Mouse (Mus musculus) hindbrain, embryonic 12.5 days (tissue): ENCODE data around the gene Fbxl7. TPM values are rescaled to one million over a fixed set of nuclear protein-coding genes. Genes with fewer than 3 reads are reported as not detected.

Source experiments
- ATAC-seq: fragments of 200-750 bp; cut with Nextera tagmentation; 2 replicates; pipeline ENCODE4 v1.8.0; 2017; ENCODE audit warnings: moderate TSS enrichment; ENCODE audit not compliant: low FRiP score
- H3K27ac ChIP-seq: fragments of 300-500 bp; sonication (generic); 2 replicates; pipeline ENCODE4 v1.5.1; 2016; ENCODE audit warnings: mild to moderate bottlenecking
- H3K27me3 ChIP-seq: fragments of 300-500 bp; sonication (generic); 2 replicates; pipeline ENCODE4 v1.6.1; 2016; ENCODE audit warnings: mild to moderate bottlenecking
- H3K36me3 ChIP-seq: fragments of 300-500 bp; sonication (generic); 2 replicates; pipeline ENCODE4 v1.6.1; 2016; ENCODE audit warnings: mild to moderate bottlenecking
- H3K4me1 ChIP-seq: fragments of 300-500 bp; sonication (generic); 2 replicates; pipeline ENCODE4 v1.6.1; 2016
- H3K4me2 ChIP-seq: fragments of 300-500 bp; sonication (generic); replicated peaks from 2 replicates; pipeline ENCODE4 v1.6.1; 2016; ENCODE audit warnings: mild to moderate bottlenecking
- H3K4me3 ChIP-seq: fragments of 300-500 bp; sonication (generic); 2 replicates; pipeline ENCODE4 v1.5.1; 2016; ENCODE audit warnings: mild to moderate bottlenecking
- H3K9ac ChIP-seq: fragments of 300-500 bp; sonication (generic); 2 replicates; pipeline ENCODE4 v1.6.1; 2016; ENCODE audit warnings: mild to moderate bottlenecking, moderate library complexity
- H3K9me3 ChIP-seq: fragments of 300-500 bp; sonication (generic); replicated peaks from 2 replicates; pipeline ENCODE4 v1.6.1; 2016; ENCODE audit warnings: mild to moderate bottlenecking
- WGBS: fragments of 180-500 bp; shearing (Covaris S2); methylation state at CpG from one replicate; pipeline ENCODE4 v1.1.7; 2016; 5-methylcytosine and 5-hydroxymethylcytosine counted together
- polyA plus RNA-seq: library from polyadenylated mRNA; unstranded; fragments of >200 nt; fragmentation: Nextera tagmentation; extraction: Ambion mirVana; gene quantifications from 2 replicates; pipeline ENCODE4 v1.2.1, GENCODE M21; 2016

Gene Fbxl7
- polyA plus RNA-seq, 1 experiment from 2014 or later: 26.4 TPM

DNA sequence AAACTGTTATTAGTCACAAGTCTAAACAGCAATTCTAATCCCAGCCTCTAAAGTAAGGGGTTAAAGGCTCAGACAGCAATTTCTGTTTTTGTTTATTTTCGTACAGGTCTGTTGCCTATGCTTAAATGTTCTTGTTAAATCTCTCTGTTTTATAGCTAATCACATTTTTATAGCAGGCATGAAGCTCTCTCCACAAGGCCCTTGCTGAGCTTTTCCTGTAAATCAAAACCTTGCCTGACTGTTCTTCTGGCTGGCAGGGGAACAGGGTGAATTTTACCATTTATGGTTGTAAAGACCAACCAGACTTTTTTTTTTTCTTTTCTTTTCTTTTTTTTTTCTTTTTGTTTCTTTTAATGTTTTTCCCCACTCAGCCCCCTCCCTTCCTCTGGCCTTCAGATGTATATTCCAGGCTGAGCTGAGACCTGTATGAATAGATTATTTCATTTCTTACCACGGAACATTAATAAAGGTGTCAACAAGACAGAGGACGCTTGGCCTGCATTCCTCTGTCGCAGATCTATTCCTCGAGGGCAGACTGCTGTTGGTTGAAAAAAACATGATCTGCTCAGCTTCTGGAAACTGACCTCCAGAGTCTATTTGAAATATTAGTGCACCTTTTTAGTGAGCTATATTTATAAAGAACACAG lies 176.9 kb downstream of the Fbxl7 start:
- 0 out of 2 replicates have a peak overlapping the region, but pooled peaks have one; percentile 12 for H3K27ac ChIP-seq
- H3K9ac ChIP-seq: no peak overlapping the region
- H3K4me3 ChIP-seq: no peak overlapping the region
- no peak for ATAC-seq
- no peaks in the 10 kb centered on the region for H3K27me3 ChIP-seq
- peaks cover 9% of the 10 kb centered on the region; the same call in 1 of the 2 replicates for H3K4me1 ChIP-seq
- no peak overlapping the region for H3K4me2 ChIP-seq
- H3K9me3 ChIP-seq: no peaks in the 10 kb centered on the region
- WGBS: 38% methylated on average over 5 of the region's 5 CpGs
- H3K36me3 ChIP-seq: no peaks in the 10 kb centered on the region

DNA sequence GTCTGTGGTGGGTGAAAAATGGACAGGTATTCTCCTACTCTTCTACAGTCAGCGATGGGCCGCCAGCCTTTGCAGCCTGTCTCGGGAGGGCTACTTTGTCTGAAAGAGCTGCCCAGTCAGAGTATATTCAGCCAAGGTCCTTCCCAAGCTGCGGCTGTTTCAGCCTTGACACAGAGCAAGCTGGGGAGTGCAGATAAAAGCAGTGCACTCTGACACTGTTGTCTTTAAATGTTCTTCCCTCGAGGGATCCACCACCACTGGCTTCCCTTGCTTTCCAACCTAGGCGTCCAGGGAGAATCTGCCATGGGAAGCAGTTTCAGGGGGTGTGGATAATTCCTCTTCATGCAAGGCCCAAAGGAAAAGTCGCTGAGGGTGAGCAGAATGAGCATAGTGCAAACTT lies 177.4 kb downstream of the Fbxl7 start:
- Histone ChIP-seq H3K27ac (0 out of 2 replicates have a peak overlapping the region, but pooled peaks have one; percentile 12), H3K9me3 (no peaks in the 10 kb centered on the region), H3K36me3 (no peaks in the 10 kb centered on the region), H3K27me3 (no peaks in the 10 kb centered on the region), H3K9ac (no peak overlapping the region), H3K4me1 (peaks cover 9% of the 10 kb centered on the region; the same call in 1 of the 2 replicates), H3K4me2 (no peak overlapping the region), H3K4me3 (no peak overlapping the region)
- no peak for ATAC-seq
- WGBS: 46% methylated on average over 7 of the region's 7 CpGs

DNA sequence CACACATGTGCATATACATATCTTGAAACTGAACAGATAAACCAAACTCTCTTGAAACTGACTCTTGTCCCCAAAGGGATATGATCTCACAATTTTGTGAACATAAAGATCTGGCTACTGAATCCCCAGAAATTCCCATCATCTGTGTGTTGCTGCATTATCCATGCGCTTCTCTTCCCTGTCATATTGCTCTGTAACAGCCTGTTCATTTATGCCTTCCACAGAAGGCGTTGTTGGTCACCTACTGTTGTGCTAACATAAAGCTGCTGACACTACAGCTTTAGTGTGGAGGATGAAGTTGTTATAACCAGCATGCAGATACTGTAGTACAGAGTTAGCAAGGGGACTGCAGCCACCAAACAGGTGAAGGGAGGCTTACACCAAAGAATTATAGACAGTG lies 179.2 kb downstream of the Fbxl7 start:
- ATAC-seq: no peak
- Histone ChIP-seq H3K4me1 (peaks cover 9% of the 10 kb centered on the region; the same call in 1 of the 2 replicates), H3K9me3 (no peaks in the 10 kb centered on the region), H3K27me3 (no peaks in the 10 kb centered on the region), H3K4me2 (no peak overlapping the region), H3K27ac (no peak overlapping the region), H3K4me3 (no peak overlapping the region), H3K36me3 (no peaks in the 10 kb centered on the region), H3K9ac (no peak overlapping the region)
- 95% methylated on average over 2 of the region's 2 CpGs for WGBS

DNA sequence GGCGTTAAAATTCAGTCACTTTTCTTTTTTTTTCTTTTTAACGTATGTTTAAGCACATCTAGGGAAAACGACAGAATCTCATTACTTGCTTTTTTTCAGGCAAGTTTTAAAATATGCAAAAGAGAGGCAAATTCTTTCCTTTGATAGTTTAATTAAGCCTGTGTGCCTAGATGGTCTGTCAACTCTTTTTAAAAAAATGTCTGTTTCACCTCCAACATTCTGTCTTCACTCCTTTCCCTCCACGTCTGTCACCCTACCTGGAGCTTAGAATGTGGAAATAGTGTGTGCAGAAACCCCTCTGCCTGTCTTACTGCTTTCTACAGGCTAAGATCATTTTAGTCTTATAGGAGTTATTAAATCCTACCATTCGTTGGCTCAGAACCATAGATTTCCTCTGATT lies 179.7 kb downstream of the Fbxl7 start:
- no peak overlapping the region for H3K4me3 ChIP-seq
- no peak for ATAC-seq
- no peak overlapping the region for H3K9ac ChIP-seq
- no peaks in the 10 kb centered on the region for H3K9me3 ChIP-seq
- WGBS: 77% methylated on average over 5 of the region's 5 CpGs
- H3K4me1 ChIP-seq: peaks cover 9% of the 10 kb centered on the region; the same call in 1 of the 2 replicates
- no peaks in the 10 kb centered on the region for H3K27me3 ChIP-seq
- H3K4me2 ChIP-seq: no peak overlapping the region
- H3K27ac ChIP-seq: no peak overlapping the region
- no peaks in the 10 kb centered on the region for H3K36me3 ChIP-seq

DNA sequence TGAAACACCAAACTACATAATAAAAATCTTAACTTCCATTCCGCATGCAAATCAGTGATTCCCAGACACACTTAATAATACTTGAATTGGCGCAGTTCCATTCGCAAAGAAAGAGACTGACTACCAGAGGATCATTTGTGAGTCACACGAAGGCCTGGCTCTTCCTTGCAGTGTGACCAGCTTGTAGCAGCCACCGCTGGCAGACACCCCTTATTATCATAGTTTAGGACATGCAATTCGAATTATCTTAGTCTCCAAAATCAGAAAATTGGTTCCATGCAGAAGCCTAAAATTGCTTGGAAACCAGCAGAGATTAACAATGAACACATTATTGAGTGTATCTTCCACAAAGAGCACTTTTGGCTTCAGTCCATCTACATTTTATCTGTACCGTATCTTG lies 183.1 kb downstream of the Fbxl7 start:
- H3K9ac ChIP-seq: no peak overlapping the region
- no peaks in the 10 kb centered on the region for H3K27me3 ChIP-seq
- no peak overlapping the region for H3K4me2 ChIP-seq
- no peaks in the 10 kb centered on the region for H3K9me3 ChIP-seq
- H3K36me3 ChIP-seq: no peaks in the 10 kb centered on the region
- H3K27ac ChIP-seq: no peak overlapping the region
- no peak overlapping the region for H3K4me3 ChIP-seq
- H3K4me1 ChIP-seq: no peaks in the 10 kb centered on the region
- 71% methylated on average over 7 of the region's 7 CpGs for WGBS
- no peak for ATAC-seq

DNA sequence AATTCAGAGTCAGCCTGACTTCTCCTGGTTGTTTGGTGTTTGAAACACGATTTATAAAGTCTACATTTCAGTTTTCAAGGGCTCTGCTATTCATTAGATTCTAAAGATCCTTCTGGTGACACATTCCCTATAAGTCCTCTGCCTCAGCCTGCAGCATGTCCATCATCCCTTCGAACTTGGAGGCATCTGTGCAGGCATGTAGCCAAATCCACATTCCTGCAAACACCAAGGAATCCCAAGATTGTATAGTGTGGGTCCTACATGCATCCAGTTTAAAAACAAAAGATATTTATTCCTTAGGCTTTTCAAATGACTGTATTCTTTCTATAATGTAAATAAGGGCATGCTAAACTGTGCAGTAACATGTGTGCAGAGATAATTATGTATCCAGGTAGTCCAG lies 190.4 kb downstream of the Fbxl7 start:
- H3K9me3 ChIP-seq: no peaks in the 10 kb centered on the region
- H3K4me2 ChIP-seq: no peak overlapping the region
- no peaks in the 10 kb centered on the region for H3K4me1 ChIP-seq
- 69% methylated on average over 2 of the region's 2 CpGs for WGBS
- H3K9ac ChIP-seq: no peak overlapping the region
- H3K27me3 ChIP-seq: no peaks in the 10 kb centered on the region
- H3K27ac ChIP-seq: no peak overlapping the region
- no peak overlapping the region for H3K4me3 ChIP-seq
- no peaks in the 10 kb centered on the region for H3K36me3 ChIP-seq
- no peak for ATAC-seq

DNA sequence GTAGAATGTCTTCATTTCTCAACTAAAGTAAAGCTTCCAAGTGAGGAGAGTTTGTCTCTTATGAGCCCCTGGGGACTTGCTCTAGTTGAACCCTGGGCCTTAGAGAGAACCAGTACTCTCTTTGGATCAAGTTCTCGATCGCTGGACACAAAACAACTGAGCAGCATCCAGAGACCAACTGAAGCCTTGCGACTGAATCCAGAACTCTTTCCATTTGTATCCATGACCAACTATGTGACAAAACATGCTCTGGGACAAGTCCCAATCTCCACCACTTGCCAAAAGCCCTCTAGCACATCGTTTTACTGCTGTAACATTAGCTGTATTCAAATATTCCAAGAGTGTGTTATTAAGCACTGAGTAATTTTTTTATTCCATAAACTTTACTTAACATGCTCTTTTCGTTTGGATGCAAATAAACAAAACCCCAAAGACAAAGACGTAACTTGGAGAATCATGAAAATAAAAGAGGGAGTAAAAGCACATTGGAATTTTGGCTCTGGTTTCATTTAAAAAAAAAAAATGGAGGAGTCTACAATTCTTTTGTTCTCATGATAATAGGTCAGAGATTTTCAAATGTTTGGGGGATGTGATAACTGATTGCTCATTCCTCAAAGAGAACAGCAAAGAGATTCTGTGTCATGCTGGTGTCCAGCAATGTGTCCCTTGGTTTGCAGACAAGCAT lies 192.1 kb downstream of the Fbxl7 start:
- Histone ChIP-seq H3K4me3 (no peak overlapping the region), H3K9me3 (no peaks in the 10 kb centered on the region), H3K9ac (no peak overlapping the region), H3K27ac (no peak overlapping the region), H3K4me2 (no peak overlapping the region), H3K36me3 (no peaks in the 10 kb centered on the region), H3K4me1 (no peaks in the 10 kb centered on the region), H3K27me3 (no peaks in the 10 kb centered on the region)
- 86% methylated on average over 6 of the region's 6 CpGs for WGBS
- ATAC-seq: no peak

DNA sequence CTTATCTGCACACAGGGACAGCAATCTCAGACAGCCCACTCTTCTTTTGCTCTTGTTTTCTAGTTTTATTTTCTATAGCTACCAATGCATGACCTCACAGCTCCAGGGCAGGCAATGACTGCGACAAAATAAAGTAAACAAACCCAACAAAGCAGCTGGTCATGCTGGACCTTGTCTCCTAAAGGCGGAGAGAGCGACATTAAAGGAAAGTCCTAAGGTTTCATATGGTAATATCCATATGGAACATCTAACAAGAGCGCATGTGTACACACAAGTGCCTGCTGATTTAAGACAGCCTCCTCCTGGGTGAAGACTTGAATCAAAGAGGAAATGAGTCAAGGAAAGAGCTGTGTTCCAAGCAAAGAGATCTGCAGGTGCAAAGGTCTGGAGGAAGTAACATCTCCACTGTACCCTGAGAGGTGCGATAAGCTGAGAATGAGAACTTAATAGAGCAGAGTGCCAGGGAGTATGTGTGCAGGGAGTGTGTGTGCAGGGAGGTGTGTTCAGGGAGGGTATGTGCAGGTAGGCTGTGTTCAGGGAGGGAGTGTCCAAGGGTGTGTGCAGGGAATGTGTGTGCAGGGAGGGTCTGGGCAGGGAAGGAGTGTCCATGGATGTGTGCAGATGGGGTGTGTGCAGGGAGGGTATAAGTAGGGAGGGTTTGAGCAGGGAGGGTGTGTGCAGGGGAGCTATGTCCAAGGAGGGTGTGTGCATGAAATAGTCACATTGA lies 193.3 kb downstream of the Fbxl7 start:
- Histone ChIP-seq H3K36me3 (no peaks in the 10 kb centered on the region), H3K27me3 (no peaks in the 10 kb centered on the region), H3K4me1 (no peaks in the 10 kb centered on the region), H3K9ac (no peak overlapping the region), H3K4me3 (no peak overlapping the region), H3K4me2 (no peak overlapping the region), H3K27ac (no peak overlapping the region), H3K9me3 (no peaks in the 10 kb centered on the region)
- ATAC-seq: no peak
- 52% methylated on average over 5 of the region's 5 CpGs for WGBS

DNA sequence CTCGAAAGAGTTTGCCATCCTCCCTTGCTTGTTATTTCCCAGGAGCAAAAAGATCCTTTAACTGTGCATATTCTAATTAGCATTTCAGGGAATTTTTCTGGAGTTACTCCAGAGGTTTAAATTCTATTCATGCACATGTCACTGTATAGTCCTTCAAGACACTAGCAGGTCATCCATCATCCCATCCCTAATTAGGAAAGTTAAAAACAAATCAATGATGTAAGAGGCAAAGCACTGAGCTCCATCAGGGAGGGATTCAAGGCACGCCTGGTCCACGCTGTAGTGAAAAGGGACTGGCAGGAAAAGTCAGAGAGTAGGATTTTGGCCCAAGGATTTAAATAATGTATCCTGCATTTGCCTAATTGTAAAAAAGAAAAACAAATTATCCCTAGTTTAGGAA lies 202.3 kb downstream of the Fbxl7 start:
- Histone ChIP-seq H3K27ac (no peak overlapping the region), H3K4me1 (0 out of 2 replicates have a peak, but pooled peaks cover 5% of the 10 kb centered on the region), H3K9me3 (no peaks in the 10 kb centered on the region), H3K27me3 (no peaks in the 10 kb centered on the region), H3K36me3 (no peaks in the 10 kb centered on the region), H3K4me2 (no peak overlapping the region), H3K9ac (no peak overlapping the region), H3K4me3 (no peak overlapping the region)
- ATAC-seq: 0 out of 2 replicates have a peak, but pooled peaks have one; percentile 48
- WGBS: 71% methylated on average over 3 of the region's 3 CpGs

DNA sequence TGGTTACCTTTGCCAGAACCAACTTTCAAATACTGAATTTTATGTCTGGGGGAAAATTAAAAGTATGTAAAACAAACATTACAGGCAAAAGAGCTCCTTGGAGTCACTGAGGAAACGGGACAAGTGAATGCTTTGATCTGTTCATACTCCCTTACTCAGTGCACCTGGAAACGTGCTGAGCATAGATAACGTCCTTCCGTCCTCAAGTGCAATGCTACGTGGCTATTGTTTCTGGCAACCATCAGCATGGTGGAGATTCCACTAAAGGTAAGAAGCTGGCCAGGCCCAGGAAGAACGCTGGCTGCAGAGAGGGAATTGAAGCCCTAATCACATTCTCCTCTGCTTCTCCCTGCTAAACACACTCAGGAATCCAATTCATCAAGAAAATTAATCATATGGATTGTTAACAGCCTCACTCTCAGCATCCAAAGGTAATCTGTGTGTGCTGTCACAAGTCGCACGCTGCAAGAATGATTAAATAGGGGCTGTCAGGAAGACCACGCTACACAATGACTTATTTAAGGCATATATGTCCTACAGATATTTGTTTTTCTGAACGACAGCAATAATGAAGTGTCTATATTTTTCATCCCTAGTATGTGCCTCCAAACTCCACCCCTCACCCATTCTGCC lies 206.8 kb downstream of the Fbxl7 start:
- no peaks in the 10 kb centered on the region for H3K9me3 ChIP-seq
- H3K36me3 ChIP-seq: no peaks in the 10 kb centered on the region
- no peak overlapping the region for H3K4me3 ChIP-seq
- no peaks in the 10 kb centered on the region for H3K27me3 ChIP-seq
- WGBS: 68% methylated on average over 10 of the region's 10 CpGs
- peak overlapping the region; percentile 41; the same call in 1 of the 2 replicates for H3K27ac ChIP-seq
- H3K9ac ChIP-seq: no peak overlapping the region
- H3K4me2 ChIP-seq: no peak overlapping the region
- H3K4me1 ChIP-seq: 0 out of 2 replicates have a peak, but pooled peaks cover 5% of the 10 kb centered on the region
- peak; percentile 63 for ATAC-seq

DNA sequence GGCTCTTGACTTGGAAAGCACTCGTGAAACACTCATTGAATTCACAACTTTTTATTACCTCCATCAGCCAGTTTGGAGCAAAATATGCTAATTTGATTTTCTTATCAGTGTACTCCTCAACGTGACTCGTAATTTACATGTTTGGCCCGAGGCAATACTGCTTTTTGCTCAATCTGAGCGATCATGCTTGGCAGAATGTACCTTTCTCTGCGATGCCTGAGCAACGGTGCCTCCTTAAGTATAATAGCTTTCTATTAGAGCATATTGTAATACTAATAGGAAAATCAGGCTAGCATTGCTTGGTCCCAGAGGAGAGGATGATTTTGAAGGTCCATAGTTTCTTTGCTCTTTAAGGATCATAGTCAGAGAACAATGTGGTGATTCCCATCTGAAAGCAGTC lies 207.7 kb downstream of the Fbxl7 start:
- WGBS: 58% methylated on average over 7 of the region's 7 CpGs
- Histone ChIP-seq H3K9me3 (no peaks in the 10 kb centered on the region), H3K36me3 (no peaks in the 10 kb centered on the region), H3K27ac (peak overlapping the region; percentile 41; the same call in 1 of the 2 replicates), H3K9ac (no peak overlapping the region), H3K27me3 (no peaks in the 10 kb centered on the region), H3K4me2 (no peak overlapping the region), H3K4me3 (no peak overlapping the region), H3K4me1 (0 out of 2 replicates have a peak, but pooled peaks cover 5% of the 10 kb centered on the region)
- 0 out of 2 replicates have a peak, but pooled peaks have one; percentile 32 for ATAC-seq

DNA sequence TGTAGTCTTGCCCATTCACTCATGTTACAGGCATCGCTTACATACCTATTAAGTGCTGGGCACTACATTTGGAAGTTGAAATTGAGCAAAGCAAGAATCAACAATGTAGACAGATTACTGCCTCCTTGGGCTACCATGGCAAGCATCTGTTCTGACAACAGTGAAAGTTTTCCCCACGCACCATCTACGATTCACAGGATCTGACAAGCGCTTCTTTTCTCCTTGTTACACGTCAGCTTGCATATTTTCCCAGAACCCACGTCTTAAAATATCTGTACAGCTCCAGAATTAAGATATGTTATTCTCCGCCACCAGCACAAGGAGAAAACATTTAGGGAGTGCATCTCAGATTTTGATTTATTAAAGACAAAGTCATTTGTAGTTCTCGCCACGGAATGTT lies 213.1 kb downstream of the Fbxl7 start:
- no peak overlapping the region for H3K4me3 ChIP-seq
- H3K27ac ChIP-seq: no peak overlapping the region
- H3K4me2 ChIP-seq: no peak overlapping the region
- no peaks in the 10 kb centered on the region for H3K9me3 ChIP-seq
- no peaks in the 10 kb centered on the region for H3K36me3 ChIP-seq
- whole genome bisulfite sequencing: 92% methylated on average over 9 of the region's 9 CpGs
- ATAC-seq: no peak
- H3K9ac ChIP-seq: no peak overlapping the region
- H3K27me3 ChIP-seq: no peaks in the 10 kb centered on the region
- H3K4me1 ChIP-seq: no peaks in the 10 kb centered on the region
